Mouse (Mus musculus) lung, embryonic 14.5 days (tissue): ENCODE data around the gene Srpk1. TPM values are rescaled to one million over a fixed set of nuclear protein-coding genes. Genes with fewer than 3 reads are reported as not detected.

Experiments used
- ATAC-seq: fragments of 200-750 bp; cut with Nextera tagmentation; 2 replicates; pipeline ENCODE4 v1.8.0; 2017; ENCODE audit warnings: mild to moderate bottlenecking, moderate TSS enrichment, moderate library complexity; ENCODE audit not compliant: insufficient read depth
- DNase-seq: peaks from one replicate; pipeline ENCODE4 v3.0.0-alpha.2; 2015
- H3K27ac ChIP-seq: fragments of 300-500 bp; sonication (generic); 2 replicates; pipeline ENCODE4 v1.5.1; 2014; ENCODE audit warnings: low read depth, mild to moderate bottlenecking, moderate library complexity
- H3K27me3 ChIP-seq: fragments of 300-500 bp; sonication (generic); 2 replicates; pipeline ENCODE4 v1.6.1; 2014; ENCODE audit warnings: low read length, control low read depth; ENCODE audit not compliant: insufficient read depth
- H3K36me3 ChIP-seq: fragments of 300-500 bp; sonication (generic); 2 replicates; pipeline ENCODE4 v1.6.1; 2014; ENCODE audit warnings: control low read depth; ENCODE audit not compliant: insufficient read depth
- H3K4me1 ChIP-seq: fragments of 300-500 bp; sonication (generic); 2 replicates; pipeline ENCODE4 v1.6.1; 2014; ENCODE audit warnings: antibody characterized with exemption, control low read depth; ENCODE audit not compliant: insufficient read depth
- H3K4me2 ChIP-seq: fragments of 300-500 bp; sonication (generic); 2 replicates; pipeline ENCODE4 v1.6.1; 2014; ENCODE audit warnings: mild to moderate bottlenecking
- H3K4me3 ChIP-seq: fragments of 300-500 bp; sonication (generic); 2 replicates; pipeline ENCODE4 v1.5.1; 2014; ENCODE audit warnings: low read depth, low read length
- H3K9ac ChIP-seq: fragments of 300-500 bp; sonication (generic); 2 replicates; pipeline ENCODE4 v1.6.1; 2014
- H3K9me3 ChIP-seq: fragments of 300-500 bp; sonication (generic); 2 replicates; pipeline ENCODE4 v1.6.1; 2016; ENCODE audit warnings: low read depth, low read length, control low read depth
- CTCF ChIP-seq: IDR thresholded peaks from 2 replicates; pipeline ENCODE4 v1.5.1; 2016; ENCODE audit warnings: antibody characterized with exemption, low read depth
- WGBS: fragments of 180-500 bp; shearing (Covaris S2); extraction: QIAGEN DNeasy Blood & Tissue Kit; methylation state at CpG from one replicate; pipeline ENCODE4 v1.1.7; 2014; 5-methylcytosine and 5-hydroxymethylcytosine counted together
- polyA plus RNA-seq: library from polyadenylated mRNA; unstranded; fragments of >200 nt; fragmentation: Nextera tagmentation; extraction: Ambion mirVana; gene quantifications from 2 replicates; pipeline ENCODE4 v1.2.1, GENCODE M21; 2014

The Srpk1 gene
- polyA plus RNA-seq, 1 experiment from 2014 or later, result 122 TPM

DNA sequence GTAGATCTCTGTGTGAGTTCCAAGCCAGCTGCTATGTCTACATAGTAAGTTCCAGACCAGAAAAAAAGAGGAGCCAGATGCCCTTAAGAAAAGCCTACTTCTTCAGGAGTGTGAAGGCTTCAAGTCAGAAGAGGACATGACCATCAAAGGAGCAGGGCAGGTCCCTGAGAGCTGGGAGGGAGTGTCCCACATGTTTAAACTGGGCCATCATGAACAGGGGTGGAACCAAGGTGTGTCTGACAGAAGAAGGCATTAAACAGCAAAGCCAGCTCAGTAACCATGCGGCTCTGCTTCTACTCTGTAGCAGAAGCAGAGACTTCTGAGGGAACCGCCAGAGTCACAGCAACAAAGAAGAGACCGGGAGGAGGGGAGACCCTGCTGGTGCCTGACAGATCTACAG is 21.2 kb upstream of the Srpk1 start:
- Histone ChIP-seq H3K27ac (no peak overlapping the region), H3K4me2 (no peak overlapping the region), H3K36me3 (no peaks in the 10 kb centered on the region), H3K9me3 (no peaks in the 10 kb centered on the region), H3K4me3 (no peak overlapping the region), H3K9ac (no peak overlapping the region), H3K27me3 (no peaks in the 10 kb centered on the region), H3K4me1 (no peaks in the 10 kb centered on the region)
- ATAC-seq (no peak), DNase-seq (no peak)
- no peak for TF ChIP-seq CTCF
- 29% methylated on average over 3 of the region's 3 CpGs for WGBS

- Histone ChIP-seq H3K9ac (no peak overlapping the region), H3K4me3 (no peak overlapping the region), H3K4me1 (no peaks in the 10 kb centered on the region), H3K9me3 (no peaks in the 10 kb centered on the region), H3K4me2 (no peak overlapping the region), H3K36me3 (no peaks in the 10 kb centered on the region), H3K27me3 (no peaks in the 10 kb centered on the region), H3K27ac (no peak overlapping the region)
- 80% methylated on average over 3 of the region's 3 CpGs for WGBS
- ATAC-seq, result no peak
- TF ChIP-seq CTCF, result no peak
- DNase-seq, result no peak
Observed at GRCm38 (mm10) chr17:28640113-28640512, 17.6 kb upstream of the Srpk1 start.

GRCm38 (mm10) chr17:28637711-28638690 is 15.5 kb upstream of the Srpk1 start:
- no peak overlapping the region for H3K4me3 ChIP-seq
- H3K9ac ChIP-seq, result no peak overlapping the region
- ATAC-seq, result no peak
- no peak for TF ChIP-seq CTCF
- H3K9me3 ChIP-seq, result no peaks in the 10 kb centered on the region
- no peak overlapping the region for H3K27ac ChIP-seq
- WGBS, result 73% methylated on average over 7 of the region's 7 CpGs
- no peaks in the 10 kb centered on the region for H3K27me3 ChIP-seq
- DNase-seq, result peak; percentile 81
- H3K36me3 ChIP-seq, result no peaks in the 10 kb centered on the region
- no peaks in the 10 kb centered on the region for H3K4me1 ChIP-seq
- no peak overlapping the region for H3K4me2 ChIP-seq

DNA sequence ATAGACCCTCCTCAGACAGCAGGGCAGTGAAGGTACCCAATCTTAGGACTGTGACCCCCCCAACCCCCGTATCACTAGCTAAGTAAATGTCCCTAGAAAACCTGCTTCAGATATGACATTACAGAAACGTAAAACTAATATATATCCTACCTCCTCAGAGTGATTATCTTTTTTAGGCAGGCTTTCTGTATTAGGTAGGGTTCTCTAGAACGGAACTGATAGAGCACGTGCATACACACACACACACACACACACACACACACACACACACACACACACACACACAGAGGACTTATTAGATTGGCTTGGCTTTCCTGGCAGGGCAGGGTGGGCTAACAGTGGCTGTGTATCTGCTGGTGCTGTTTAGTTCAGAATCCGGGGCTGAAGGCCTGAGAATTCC is 13.3 kb upstream of the Srpk1 start:
- no peaks in the 10 kb centered on the region for H3K36me3 ChIP-seq
- no peak overlapping the region for H3K27ac ChIP-seq
- WGBS, result 73% methylated on average over 5 of the region's 5 CpGs
- no peak for TF ChIP-seq CTCF
- ATAC-seq (no peak), DNase-seq (no peak)
- H3K4me2 ChIP-seq, result no peak overlapping the region
- no peak overlapping the region for H3K9ac ChIP-seq
- no peaks in the 10 kb centered on the region for H3K4me1 ChIP-seq
- no peaks in the 10 kb centered on the region for H3K27me3 ChIP-seq
- H3K9me3 ChIP-seq, result no peaks in the 10 kb centered on the region
- no peak overlapping the region for H3K4me3 ChIP-seq

- Histone ChIP-seq H3K4me3 (no peak overlapping the region), H3K9ac (no peak overlapping the region), H3K36me3 (no peaks in the 10 kb centered on the region), H3K9me3 (no peaks in the 10 kb centered on the region), H3K4me2 (no peak overlapping the region), H3K4me1 (no peaks in the 10 kb centered on the region), H3K27ac (no peak overlapping the region), H3K27me3 (no peaks in the 10 kb centered on the region)
- no peak for ATAC-seq
- DNase-seq, result no peak
- 36% methylated on average over 3 of the region's 3 CpGs for WGBS
- no peak for TF ChIP-seq CTCF
Observed at GRCm38 (mm10) chr17:28629125-28629524, 6.6 kb upstream of the Srpk1 start.

DNA sequence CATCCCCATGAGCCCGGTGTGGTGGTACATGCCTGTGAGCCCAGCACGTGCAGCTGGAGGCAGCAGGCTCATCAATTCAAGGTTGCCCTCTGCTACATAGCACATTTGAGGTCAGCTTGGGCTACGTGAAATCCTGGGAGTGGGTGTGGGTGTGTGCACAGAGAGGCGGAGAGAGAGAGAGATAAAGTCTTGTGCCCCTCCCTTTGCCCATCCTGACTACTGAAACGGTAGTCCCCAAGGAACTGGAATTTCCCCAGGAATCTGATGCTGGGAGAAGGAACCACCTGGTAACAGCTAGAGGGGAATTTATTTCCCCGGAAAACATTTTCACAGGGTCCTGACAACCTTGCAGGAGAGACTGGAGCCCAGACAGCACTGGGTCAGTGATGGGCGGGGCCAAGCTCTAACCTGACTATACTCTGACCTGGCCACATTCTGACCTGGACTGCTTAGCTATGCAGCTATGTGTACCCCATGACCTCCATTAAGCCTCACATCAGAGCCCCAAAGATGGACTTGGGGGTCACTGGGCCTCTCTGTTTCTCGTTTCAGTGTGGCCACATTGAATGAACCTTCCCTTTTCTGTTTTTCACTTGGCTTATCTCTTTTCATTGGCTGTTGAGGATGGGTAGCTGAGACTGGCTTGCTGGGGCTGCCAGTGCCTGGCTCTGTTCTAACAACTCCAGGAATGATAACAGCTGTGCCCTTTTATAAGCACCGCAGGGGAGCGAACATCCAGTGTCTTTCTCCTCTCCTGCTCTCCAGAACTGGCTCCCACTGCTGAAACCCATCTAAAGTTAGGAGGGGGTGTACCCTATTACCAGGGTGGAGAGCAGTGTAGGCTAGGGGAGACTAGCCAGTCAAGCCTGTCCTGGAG is 6.0 kb upstream of the Srpk1 start:
- TF ChIP-seq CTCF, result no peak
- H3K4me2 ChIP-seq, result no peak overlapping the region
- no peak overlapping the region for H3K27ac ChIP-seq
- H3K27me3 ChIP-seq, result no peaks in the 10 kb centered on the region
- ATAC-seq (no peak), DNase-seq (no peak)
- H3K4me1 ChIP-seq, result no peaks in the 10 kb centered on the region
- no peaks in the 10 kb centered on the region for H3K36me3 ChIP-seq
- H3K9me3 ChIP-seq, result no peaks in the 10 kb centered on the region
- 32% methylated on average over 10 of the region's 10 CpGs for WGBS
- H3K4me3 ChIP-seq, result no peak overlapping the region
- no peak overlapping the region for H3K9ac ChIP-seq

- Histone ChIP-seq H3K9me3 (no peaks in the 10 kb centered on the region), H3K9ac (no peak overlapping the region), H3K4me2 (no peak overlapping the region), H3K4me1 (no peaks in the 10 kb centered on the region), H3K36me3 (no peaks in the 10 kb centered on the region), H3K27ac (no peak overlapping the region), H3K4me3 (no peak overlapping the region), H3K27me3 (no peaks in the 10 kb centered on the region)
- whole genome bisulfite sequencing, result 78% methylated on average over 2 of the region's 2 CpGs
- TF ChIP-seq CTCF, result no peak
- ATAC-seq (no peak), DNase-seq (no peak)
Observed at GRCm38 (mm10) chr17:28626937-28627336, 4.4 kb upstream of the Srpk1 start.
